Mouse (Mus musculus): ENCODE measurements around the gene Gm14444.
"Not testable (repeated sequence)": the region's sequence is repeated elsewhere in the genome, so short reads cannot be mapped to it uniquely, and the experiment has no call there.

Gm14444 gene

GRCm38 (mm10) chr2:175010022-175010421 is at the start of gene Gm14444:
Gene Gm14444 (plus strand): TSS chr2:175010241.
- not testable (repeated sequence) for DNase-seq (ENCODE audit: low read depth, low spot score)

- not testable (repeated sequence) for DNase-seq (ENCODE audit: low read depth, low spot score)
Measured at GRCm38 (mm10) chr2:174965466-174965865, 44.6 kb upstream of the Gm14444 start.

GRCm38 (mm10) chr2:175044268-175044667 is 34.2 kb downstream of the Gm14444 start:
- not testable (repeated sequence) for DNase-seq (ENCODE audit: low read depth, low spot score)

GRCm38 (mm10) chr2:175067681-175068261 is 57.7 kb downstream of the Gm14444 start, which contains the start of gene Gm14393:
Gene Gm14393 (minus strand): TSS chr2:175067781.
- not testable (repeated sequence) for DNase-seq (ENCODE audit: low read depth, low spot score)

All from retina, adult 2 months (tissue).